Mouse (Mus musculus): ENCODE results near the gene Hs2st1.

- TF ChIP-seq TAL1 (IDR thresholded peaks at IDR 0.05; ENCODE audit: low read length) (no peak), GATA1 (IDR thresholded peaks at IDR 0.05; ENCODE audit: low read length) (no peak)
These were observed 63.8 kb downstream of the Hs2st1 start for GRCm38 (mm10) chr3:144506213-144506612.

Measured in erythroblast, embryonic 14.5 days (primary cell).